Mouse (Mus musculus): ENCODE results near the gene Gprc6a.

- no peak for TF ChIP-seq EP300 (IDR thresholded peaks at IDR 0.05; ENCODE audit: low read depth)
- no peak for TF ChIP-seq CTCF (IDR thresholded peaks at IDR 0.05; ENCODE audit: low read depth)
Observed at GRCm38 (mm10) chr10:51631411-51632136, at the start of gene Gprc6a.
